Mouse (Mus musculus) activated CD4-positive, CD25-positive, alpha-beta regulatory T cell, adult 4 months (primary cell): ENCODE measurements around the gene Mical2. TPM values are rescaled to one million over a fixed set of nuclear protein-coding genes. Genes with fewer than 3 reads are reported as not detected.

Experiments used
- ATAC-seq: one replicate; pipeline ENCODE4 v1.8.0; 2017
- polyA plus RNA-seq, 2 experiments: library from polyadenylated mRNA; unstranded; fragments of 100-300 nt; shearing (Covaris generic); gene quantifications; one replicate each; pipeline ENCODE4 v1.2.1; 2017

Mical2 gene
- polyA plus RNA-seq, 2 experiments from 2014 or later, result 1.2 to 3.0 TPM

DNA sequence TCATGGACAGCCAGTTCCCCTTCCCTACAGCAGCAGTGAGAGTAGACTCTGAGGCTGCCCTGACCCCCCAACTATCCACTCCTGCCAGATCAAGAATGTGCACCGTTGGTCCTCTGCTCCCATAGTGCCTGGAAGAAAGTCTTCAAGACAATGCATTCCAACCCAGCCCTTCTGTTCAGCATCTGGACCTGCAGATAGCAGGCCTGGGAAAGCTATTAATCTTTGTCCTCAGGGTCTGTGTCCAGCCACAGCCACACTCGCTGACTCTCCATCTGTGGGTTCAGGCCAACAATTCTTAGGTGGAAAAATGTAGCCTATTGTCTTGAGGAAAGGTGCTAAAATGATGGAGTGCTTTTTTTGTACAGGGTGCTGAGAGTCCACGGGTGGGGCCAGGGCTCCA is 54.8 kb downstream of the Mical2 start:
- no peak for ATAC-seq

DNA sequence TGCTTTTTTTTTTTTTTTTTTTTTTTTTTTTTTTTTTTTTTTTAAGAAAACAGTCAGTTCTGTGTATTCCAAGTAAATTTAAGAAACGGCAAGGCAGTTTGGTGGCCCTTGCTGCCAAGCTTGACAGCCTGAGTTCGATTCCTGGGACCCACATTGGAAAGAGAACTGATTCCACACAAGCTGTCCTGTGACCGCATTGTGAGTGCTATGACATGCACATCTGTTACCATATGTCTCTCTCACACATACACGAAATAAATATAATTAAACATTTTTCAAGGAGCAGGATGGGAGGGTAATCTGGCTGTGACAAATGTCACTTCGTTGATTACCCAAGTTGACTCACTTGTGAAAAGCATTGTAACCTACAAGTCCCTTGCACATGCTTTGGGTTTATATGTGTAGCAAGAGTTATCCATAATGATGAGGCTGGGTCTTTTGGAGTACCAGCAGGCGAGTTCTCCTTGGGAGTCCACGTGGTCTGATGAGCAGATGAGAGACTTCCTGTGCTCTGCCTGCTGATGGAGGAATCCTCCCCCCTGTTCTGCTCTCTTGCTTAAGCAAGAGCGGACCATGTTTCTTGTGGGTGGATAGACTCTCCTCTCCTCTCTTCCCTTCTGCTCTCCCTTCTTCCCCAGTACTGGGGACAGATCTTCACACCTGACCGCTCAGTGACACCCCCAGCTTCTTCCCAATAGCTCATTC is 58.1 kb downstream of the Mical2 start:
- ATAC-seq, result no peak

DNA sequence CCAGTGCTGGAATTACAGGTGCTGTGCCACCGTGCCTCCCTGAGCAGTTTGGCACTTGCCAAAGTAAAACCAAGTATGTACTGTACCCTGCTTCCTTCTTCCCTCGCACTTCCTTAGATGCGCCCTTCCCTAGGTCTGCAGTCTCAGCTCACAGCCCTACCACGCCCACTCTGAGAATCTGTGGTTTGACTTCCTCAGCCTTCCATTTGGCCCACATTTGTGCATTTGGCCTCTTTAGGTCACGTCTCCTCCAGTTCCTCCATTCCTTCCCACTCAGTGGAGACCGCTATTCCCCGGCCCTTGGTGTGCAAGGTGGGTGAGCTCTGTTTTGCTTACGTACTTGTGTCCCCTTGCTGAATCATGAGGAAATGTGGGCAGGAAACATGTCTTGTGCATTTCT is 59.9 kb downstream of the Mical2 start:
- ATAC-seq, result no peak

DNA sequence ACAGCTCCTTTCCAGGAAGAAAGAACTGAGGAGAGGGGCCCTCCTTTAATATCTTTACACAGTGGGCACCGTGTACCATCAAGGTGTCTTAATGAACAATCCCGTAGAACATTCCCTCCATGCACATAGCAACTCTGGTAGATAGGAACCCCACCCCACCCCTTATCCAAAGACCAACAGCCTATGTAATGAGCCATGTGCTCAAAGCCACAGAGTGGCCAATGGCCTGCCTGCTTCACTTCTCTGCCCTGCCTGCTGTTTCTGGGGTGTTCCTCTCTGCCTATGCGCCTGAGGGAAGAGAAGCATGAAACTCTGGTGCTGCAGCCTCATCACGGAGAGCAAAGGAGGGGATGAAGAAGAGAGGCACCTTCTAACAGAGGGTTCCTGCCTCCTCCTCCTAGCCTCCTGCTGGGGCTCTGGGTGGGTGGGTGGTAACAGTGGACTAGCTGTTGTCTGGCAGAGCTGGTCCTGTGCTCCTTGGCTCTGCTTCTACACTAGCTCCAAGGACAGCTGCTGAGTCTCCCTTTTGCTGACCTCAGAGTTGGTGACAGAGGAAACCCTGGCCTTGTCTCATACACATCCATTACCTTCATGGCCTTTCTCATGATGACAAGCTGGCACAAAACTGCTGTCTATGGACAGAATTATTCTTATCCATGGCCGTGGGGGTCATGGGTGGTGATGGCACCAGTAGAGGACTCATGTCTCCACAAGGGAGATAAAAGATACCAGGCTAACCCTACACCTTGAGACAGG is 62.9 kb downstream of the Mical2 start:
- ATAC-seq, result no peak

DNA sequence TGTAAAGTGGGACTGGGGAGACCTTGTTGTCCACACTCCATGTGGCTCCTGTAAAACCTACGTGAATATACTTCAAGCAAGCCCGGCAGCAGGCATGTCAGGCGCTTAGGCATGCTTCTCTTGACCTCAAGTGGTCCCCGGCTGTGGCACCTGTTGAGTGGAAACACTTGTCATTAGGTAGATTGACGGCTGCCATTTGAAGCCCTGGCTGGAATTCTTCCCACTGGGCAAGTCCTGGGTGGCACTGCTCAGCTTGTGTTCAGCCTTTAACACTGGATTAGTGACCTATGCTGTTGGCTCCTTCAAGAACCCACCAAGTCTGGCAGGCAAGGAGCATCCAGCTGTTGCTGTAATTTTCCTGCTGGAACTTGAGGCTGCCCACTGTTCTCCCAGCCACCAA is 63.9 kb downstream of the Mical2 start:
- no peak for ATAC-seq

DNA sequence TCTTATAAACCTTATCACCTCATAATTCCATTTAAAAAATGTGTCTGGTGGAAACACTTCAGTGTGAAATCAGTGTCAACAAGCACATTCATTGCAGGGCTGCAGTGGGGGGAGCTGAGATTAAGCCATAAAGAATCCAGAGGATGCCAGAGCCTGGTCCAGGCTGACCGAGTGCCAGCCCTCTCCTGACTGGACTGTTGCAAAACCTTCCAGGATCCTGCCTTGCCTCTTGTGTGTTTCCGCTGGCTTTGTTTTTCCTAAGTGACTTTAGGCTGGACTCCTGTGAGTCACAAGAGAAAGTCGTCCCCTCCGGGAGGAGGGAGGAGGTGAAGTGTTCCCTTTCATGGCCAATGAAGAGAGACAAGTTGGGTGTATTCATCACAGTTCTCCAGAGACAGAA is 64.3 kb downstream of the Mical2 start:
- ATAC-seq, result no peak

DNA sequence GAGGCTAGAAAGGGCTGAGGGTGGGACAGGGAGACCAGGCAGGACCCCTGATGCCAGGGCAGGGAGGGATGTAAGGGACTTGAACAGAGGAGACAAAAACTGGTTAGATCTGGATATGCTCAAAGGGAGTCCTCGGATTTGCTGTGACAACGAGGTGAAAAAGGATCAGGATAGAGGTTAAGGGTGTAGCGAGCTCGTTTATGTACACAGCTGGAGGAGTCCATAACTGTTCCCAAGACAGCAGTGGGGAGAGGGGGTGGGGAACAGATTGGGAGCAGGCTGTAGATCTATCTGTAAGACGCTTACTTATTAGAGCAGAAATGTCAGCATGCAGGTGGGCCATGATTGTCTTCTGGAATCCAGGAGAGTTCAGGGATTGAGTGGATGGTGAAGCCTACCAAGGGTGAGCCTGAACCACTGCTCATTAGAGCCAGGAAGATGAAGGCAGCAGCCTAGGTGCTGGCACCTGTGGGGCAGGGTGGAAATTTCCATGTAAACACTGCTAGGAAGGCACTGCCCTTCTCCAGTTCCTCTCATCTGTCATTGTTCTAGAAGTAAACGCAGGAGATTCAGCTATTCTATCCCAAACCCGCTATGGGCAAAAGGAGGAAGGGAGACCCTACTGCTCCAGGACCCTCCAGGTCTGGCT is 67.9 kb downstream of the Mical2 start:
- ATAC-seq, result no peak

DNA sequence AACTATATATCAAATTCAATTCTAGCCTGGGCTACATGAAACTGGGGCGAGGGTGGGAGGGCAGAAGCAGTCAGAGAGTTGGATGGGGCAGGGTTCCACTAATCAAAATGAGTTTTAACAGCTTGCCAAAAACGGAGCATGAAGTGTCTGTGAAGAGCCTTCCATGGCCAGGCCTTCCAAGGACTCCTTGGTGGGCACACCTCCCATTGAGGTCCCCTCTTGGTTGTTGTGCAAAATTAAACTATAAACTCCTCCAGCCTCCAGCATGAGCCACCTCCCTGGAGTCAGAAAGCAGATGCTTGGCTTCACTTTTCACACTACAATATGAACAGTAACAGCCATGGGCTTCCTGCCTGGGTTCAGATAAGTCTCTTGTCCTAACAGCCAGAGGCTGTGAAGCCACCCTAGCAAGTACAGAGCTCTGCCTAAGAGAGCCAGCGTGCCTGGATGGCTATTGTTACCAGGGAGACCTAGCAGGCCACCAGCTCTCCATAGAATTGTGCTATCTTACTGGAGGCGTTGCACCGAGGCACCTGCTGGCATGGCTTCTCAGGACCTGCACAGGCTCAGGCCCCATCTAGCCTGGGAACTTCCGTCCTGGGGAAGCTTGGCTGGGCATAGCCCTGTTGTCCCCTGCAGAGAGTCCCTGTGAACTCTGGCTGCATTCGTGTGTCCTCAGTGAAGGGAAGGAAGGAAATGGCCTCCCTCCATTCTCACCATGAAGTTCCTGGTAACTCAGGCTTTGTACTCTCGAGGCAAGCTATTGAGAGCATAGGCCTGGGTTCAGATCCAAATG is 70.0 kb downstream of the Mical2 start:
- ATAC-seq, result no peak

DNA sequence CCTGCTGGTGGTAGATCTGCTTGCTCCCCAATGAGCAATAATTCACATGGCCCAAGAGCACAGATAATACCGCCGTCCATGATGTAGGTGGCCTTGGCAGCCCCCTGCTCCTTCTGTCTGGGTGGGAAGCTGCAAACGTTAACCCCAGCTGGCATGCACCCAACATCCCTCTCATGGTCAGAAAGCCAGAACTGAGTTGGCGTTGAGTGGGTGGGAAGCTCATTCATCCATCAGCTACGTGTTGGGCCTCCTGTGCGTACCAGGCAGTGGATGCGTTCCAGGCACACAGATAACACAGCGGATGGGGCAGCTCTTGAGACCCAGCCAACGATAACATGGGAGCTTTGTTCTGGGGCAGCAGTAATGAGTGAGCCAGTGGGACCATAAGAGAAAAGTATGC is 72.4 kb downstream of the Mical2 start:
- no peak for ATAC-seq

DNA sequence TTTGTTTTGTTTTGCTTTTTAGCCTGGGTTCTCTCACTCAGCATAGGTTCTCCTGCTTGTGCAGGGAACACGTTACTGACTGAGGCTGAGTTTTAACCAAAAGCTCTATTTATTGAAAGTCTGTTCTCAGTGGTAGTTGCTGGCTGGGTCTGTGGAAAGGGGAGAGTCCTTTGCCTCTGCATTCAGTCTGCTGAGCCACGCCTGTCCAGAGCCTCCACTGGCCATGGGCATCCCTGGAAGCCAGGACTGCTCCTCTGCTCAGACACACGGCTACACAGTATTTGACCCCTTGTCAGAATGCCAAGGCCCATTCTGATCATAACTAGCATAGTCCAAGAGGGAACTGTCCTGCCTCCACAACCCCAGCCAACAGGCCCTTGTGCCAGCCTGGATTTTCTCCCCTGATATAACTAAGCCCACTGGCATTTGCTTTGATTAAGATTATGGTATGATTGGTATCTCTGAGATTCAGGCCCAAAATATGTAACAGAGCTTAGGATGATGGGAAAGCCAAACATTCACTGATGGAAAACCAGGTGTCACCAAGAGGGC is 73.3 kb downstream of the Mical2 start:
- no peak for ATAC-seq

DNA sequence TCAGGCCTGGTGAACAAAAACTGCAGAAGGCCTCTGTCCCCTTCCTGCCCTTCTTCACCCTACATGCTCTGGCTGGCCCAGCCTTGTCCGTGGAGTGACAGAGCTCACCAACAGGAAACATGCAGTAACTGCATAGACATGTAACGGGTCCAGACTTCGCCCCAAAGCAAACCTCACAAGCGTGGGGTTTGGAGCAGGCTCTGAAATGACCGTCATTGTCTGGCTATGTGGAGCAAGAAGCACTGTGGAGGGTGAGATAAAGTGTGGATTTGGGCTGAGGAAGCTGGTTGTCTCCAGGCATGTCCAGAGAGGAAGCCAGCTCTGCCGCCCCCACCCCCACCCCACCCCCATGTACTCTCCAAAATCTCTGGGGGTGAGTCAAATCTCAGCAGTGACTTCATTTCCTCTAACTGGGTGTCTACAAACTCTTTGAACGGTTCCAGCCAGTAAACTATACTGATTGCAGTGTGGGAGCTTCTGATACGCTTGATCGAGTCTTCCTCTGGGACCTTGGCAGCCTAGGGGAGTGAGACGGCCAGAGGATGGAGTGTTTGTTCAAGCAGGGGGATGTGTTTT is 74.0 kb downstream of the Mical2 start:
- ATAC-seq, result no peak

DNA sequence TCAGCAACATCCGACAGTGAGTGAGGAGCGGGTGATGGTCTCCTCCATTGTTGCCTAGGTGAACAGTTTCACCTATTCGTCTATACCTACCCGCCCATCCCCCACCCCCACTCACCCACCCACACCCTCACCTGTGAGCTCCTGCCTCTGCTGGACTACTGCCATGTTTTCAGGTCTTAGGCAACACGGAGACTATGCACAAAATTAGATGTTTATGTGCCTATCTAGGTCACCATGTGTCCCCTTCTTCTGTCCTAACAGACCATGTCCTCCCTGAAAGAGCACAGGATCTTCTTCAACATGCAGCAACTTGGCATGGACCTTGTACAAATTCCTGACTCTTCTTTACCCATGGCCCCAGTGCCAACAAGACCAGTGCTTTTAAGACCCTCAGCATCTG is 74.5 kb downstream of the Mical2 start:
- no peak for ATAC-seq

DNA sequence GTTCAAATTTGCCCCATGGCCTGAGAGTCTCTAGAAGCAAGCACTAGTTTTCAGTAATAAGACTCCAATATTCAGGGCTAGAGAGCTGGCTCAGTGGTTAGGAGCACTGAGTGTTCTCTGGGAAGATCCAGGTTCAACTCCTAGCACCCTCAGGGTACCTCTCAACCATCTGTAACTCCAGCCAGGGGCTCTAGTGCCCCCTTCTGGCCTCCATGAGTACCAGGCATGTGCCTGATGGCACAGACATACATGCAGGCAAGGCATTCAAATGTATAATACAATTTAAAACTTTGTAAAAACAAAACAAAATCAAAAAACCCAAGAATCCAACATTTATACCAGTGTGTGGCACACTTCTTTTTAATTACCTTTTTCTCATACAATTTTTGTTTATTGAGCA is 75.4 kb downstream of the Mical2 start:
- ATAC-seq, result no peak

DNA sequence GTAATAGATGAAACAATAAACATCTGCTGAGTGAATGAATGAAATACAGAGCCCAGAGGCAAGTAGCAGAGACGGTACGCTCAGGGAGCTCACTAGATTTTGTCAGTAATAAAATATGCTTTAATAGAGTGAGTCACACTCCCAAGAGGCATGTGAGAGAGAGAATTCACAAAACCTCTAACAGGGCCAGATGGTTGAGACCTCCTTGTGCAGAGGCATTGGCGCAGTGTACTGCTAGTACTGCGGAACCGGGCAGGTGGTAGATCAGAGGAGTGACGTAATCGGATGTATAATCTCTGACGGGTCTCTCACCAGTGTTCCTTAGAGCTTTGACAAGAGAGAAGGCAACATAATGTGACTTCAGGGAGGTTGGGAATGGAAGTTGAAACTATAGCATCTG is 78.7 kb downstream of the Mical2 start:
- ATAC-seq, result no peak

DNA sequence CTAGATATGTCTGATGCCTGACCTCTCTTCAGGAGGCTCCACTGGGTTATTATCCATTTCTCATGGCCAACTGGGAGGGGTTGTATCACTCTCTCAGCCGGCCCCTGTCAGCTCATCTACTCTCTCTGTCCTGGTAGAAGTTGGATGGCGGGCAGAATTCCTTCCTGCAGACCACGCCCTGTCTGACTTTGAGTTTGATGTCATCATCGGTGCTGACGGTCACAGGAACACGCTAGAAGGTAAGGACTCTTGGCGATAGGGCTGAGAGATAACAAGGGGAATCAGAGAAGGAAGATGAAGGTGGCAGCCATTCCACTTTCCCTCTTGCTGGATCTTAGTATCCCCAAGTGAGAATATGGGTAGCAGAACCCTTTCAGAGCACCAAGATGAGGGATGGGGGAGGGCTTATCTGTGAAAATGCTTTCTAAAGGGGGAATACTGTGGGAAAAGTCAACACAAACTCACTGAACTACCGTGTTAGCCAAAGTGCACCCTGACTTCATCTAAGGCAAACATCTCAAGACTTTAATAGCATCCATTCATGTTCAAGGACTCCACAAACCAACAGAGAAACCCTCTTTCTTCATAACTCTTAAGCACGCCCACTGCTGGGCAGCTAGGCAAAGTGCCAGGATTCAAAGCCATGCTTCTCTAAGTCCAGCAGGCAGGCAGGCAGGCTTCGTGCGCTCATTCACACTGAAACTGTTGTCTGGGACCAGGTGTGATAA is 83.8 kb downstream of the Mical2 start:
- ATAC-seq, result no peak

DNA sequence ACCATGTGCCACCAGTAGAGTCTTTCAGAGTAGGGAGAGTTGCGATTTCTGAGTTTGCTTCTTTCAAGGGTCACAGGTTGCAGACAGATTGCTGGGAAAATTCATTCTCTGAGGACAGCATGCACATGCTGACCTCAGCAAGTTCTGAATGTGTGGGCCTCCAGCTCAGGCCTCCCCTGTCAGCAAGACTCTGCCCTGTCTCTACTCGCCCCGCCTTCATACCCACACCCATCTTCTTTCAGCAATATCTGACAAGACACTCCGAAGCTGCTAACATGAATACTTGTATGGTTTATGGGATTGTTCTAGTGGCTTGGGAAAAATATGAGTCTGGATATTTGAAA is 84.3 kb downstream of the Mical2 start:
- no peak for ATAC-seq

DNA sequence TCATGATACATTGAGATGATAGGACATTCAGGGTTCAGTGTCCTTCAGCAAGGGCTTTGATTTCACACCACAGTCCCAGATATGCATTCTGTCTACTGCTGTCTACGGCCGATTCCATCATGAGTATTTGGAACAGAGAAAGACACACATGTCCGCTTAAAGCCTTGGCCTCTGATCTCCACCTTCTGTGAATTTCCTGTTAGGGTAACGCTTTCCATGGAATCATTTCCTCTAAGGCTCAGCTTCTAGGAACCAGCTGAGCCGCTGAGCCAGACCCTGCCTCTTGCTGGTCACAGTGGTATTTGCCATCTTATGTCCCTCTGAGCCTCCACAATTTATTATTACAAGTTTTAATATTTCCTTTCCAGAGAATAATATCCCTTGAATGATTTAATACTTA is 87.6 kb downstream of the Mical2 start:
- no peak for ATAC-seq

DNA sequence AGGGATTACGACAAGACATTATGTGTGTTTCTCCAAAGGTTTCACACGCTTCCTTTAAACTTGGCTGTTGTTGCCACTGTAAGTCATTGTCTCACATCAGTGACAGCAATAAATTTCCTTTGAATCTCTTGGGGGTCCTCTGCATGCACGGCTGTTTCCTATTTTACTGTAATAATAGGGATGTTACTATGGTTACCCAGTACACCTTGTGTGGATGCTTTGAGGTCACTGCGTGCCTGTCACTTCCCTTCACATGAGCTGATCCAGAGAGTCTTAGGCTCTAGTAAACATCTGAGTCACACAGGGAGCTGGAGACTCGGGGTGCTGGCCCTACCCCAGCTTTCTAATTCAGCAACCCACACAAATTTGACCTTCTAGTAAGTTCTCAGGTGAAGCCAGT is 88.0 kb downstream of the Mical2 start:
- no peak for ATAC-seq

DNA sequence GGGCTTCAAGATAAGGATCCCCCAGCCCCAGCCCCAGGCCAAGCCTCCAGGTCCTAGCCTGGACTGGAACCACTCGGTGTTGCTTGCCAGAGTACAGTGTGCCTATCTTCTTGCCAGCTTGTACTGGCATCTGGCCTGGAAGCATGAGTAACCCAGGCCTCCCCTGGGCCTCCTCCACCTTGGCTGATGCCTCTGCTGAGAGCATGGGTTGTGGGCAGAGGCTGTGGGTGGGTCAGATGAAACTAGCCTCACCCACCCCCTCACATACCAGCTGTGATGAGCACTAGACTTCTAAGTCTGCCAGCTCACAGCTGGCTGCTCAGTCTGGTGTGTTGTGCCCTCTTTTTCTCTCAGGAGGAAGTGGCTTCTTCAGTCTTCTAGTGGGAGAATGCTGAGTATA is 90.6 kb downstream of the Mical2 start:
- ATAC-seq, result no peak

DNA sequence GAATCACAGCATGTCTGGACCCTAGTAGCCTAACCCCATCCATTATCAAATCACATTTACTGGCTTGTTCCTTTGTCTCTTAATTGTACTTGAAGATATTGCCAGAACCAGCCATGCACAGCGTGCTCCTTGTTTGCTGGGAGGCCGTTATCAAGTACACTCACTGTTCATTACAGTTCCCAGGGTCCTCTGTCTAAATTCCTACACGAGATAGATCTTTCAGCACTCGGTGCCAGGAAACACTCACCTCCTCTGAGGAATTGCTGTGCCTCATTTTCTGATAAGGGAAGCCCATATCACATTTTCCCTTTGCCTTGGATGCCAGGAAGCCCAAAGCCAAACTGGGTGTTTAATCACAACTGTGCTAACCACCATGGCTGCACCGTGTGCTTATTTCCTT is 91.8 kb downstream of the Mical2 start:
- ATAC-seq, result no peak

DNA sequence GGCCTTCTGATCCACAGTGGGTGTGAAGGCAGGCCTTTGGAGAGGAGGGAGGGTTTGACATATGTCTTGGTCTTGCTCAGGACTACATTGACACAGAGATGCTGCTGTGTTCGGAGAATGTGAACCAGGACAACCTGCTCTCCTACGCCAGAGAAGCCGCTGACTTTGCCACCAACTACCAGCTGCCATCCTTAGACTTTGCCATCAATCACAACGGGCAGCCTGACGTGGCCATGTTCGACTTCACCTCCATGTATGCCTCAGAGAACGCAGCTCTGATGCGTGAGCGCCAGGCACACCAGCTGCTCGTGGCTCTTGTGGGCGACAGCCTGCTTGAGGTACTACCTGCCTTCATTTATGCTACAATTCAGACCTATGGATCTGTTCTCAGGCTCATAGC is 92.7 kb downstream of the Mical2 start:
- no peak for ATAC-seq

DNA sequence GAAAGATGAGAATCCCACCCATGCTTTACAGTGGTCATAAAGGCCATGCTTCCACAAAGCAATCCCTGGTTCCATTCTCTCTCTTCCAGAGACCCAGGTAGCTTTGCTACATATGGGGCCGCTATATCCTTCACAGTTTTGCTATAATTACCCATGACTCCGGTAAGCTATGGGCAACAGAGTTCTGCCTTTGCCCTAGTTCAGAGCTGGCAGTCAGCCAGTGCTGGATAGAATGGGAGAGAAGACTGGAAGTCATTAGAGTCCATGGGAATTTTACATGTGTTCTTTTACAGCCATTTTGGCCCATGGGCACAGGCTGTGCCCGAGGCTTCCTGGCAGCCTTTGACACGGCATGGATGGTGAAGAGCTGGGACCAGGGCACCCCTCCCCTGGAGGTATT is 93.8 kb downstream of the Mical2 start:
- ATAC-seq, result no peak
